Mouse (Mus musculus) naive thymus-derived CD4-positive, alpha-beta T cell, adult 2 months (primary cell): ENCODE data around the gene Acadvl.

Source experiments
- DNase-seq: peaks from one replicate; pipeline ENCODE4 v3.0.0-alpha.2; 2011; ENCODE audit warnings: low read depth

Gene Acadvl

GRCm38 (mm10) chr11:70001865-70002264 lies 13.3 kb downstream of the Acadvl start:
- DNase-seq: peak; percentile 82

DNA sequence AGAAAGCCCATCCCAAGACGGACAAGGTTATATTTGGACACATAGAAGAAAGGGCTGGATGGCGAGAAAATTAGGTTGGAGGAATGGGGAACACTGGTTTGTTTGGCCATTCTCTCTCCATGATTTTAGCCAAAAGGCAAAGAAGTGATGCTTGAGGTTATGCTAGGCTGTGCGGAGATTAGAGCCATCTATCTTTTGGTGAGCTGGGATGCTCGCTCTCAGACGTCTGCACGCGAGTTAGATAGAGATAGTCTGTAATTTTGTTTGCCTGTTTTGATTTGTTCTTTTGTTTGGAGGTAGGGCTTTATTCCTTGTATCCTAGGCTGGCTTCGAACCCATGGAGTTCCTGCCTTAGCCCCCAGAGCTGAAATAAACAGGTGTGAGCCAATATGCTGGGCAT lies 14.1 kb downstream of the Acadvl start:
- DNase-seq: no peak

DNA sequence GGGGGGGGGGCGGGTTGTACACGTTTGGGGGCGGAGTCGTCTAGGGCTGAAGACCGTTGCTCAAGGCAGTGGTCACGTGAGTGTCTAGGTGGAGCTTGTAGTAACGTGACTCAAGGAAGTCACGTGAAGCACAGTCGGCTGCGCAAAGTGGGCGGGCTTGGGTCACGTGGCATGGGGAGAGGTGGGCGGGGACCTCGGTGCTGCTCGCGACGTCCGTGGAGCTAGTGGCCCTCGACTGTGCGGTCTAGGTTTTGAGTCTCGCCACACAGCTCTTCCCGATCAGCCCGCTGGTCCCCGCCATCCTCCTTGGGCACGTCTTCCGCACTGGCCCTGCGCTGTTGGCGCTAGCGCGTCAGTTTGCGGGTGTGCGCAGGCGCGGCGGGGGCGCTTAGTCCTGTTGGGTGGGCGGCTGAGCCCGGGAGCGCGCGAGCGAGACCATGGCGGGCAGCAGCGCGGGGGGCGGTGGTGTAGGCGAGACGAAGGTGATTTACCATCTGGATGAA lies 14.8 kb downstream of the Acadvl start, which contains the start of gene Dvl2:
Gene Dvl2 (plus strand): TSS at position 200 of the 503 bp plus-strand sequence.
- peak; percentile 95 for DNase-seq

DNA sequence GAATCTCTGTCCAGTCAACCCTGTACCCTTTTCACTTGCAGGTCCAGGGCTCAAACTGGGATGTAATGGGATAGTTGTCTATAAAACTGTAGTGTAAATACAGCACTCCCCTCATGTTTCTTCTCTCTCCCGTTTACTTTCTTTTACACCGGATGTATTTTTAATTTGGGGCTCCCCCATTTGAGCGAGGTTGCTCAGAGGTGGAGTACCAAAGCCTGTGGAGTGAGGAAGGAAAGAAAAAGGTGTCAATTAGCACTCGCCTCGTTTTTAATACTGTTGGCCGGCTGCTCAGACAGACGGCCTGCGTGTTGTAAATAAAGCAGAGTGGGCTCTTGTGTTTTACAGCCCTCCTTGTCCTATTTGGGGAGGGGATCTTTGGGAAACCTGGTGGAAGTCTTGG lies 15.5 kb downstream of the Acadvl start:
- no peak for DNase-seq

GRCm38 (mm10) chr11:69998567-69999491 lies 16.4 kb downstream of the Acadvl start:
- peak; percentile 39 for DNase-seq

DNA sequence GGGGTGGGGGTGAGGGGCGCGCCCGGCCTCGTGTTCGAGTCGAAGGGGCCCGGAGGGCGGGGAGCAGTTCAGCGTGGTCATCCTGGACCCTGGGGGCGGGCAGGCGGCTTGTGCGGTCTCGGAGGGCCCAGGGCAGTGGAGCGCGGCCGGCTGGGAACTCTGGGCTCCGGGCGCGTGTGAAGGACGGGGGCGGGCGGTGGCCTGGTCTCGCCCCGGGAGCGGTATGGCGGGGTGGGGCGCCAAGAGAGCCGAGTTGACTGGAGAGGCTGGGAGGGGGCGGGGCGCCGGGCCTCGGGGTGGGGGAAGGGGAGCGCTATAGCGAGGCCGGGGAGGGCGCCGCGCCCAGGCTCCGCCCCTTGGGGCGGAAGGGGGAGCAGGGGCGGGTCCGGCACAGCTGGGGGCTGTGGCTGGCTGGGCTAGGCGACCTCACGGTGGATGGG lies 18.1 kb downstream of the Acadvl start:
- DNase-seq: peak; percentile 86

GRCm38 (mm10) chr11:69996161-69997061 lies 18.8 kb downstream of the Acadvl start:
- DNase-seq: peak; percentile 76

DNA sequence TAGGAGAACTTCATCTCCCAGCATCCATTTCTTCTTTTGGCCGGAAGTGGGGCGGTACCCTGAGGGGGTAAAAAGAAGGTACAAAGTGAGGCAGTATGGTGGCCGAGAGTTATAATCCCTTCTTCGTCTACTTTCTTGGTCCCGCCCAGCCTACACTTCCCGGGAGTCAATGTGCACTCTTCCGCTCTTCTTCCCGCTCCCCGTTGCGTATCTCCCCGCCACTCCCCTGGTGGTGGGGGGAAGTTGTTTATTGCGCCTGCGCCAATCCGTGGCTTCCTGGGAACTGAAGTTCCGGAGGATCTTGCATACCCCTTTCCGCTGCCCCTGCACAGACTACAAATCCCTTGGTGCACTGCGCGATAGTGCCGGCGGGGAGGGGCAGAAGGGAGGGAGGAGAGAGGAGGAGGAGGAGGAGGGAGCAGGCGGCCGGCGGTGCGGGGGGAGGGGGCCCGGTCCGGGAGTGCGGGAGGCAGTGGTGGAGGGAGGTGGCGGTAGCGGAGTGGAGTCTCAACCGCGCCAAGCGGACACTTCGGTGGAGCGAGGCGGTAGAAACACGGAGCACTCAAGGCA lies 19.7 kb downstream of the Acadvl start, which contains the start of gene Phf23:
Gene Phf23 (plus strand): TSS at position 387 of the 570 bp plus-strand sequence.
- DNase-seq: peak; percentile 98

DNA sequence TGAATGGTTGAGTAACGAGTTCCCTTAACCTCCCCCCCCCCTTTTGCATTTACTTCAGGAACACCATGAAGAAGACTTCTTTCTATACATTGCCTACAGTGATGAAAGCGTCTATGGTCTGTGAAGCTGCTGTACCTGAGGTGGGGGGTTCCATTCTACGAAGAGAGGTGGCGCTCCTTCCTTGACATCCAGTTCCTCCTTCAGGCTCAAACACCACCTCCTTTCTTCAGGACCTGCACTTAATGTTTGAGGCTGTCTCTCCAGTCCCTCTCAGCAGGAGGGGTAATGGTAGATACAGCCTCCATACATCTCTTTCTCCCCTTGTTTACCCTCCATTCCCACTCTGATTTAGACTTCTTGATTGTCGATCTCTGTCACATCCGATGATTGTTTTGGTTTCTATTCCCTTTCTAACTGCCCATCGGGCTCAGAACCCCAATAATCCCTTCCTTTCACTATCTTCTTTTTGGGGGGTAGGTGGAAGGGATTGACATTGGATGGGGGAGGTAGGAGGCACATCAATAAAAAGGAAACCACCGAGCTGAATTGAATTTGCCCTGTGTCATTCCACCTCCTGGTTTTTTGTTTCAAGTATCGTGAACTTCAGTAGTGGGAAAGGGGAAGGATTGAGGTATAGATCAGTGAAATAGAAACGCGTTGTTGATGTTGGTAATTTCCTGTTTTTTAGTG lies 20.7 kb downstream of the Acadvl start:
- DNase-seq: no peak

DNA sequence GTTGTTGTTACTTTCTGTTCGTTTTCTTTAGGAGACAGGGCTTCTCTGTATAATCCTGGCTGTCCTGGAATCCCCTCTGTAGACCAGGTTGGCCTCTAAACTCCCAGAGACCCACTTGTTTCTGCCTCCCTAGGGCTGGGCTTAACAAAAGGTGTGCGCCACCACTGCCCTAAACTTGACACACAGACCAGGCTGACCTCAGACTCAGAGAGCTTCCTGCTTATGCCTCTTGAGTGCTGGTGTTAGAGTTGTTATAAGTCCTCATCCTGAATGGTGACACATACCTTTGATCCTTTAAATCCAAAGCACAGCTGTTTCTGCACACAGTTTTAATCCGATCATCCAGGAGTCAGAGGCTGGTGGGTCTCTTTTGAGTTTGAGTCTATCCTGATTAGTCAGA lies 22.3 kb downstream of the Acadvl start:
- DNase-seq: no peak

- DNase-seq: no peak
Measured at GRCm38 (mm10) chr11:69992396-69992795, 22.8 kb downstream of the Acadvl start.

DNA sequence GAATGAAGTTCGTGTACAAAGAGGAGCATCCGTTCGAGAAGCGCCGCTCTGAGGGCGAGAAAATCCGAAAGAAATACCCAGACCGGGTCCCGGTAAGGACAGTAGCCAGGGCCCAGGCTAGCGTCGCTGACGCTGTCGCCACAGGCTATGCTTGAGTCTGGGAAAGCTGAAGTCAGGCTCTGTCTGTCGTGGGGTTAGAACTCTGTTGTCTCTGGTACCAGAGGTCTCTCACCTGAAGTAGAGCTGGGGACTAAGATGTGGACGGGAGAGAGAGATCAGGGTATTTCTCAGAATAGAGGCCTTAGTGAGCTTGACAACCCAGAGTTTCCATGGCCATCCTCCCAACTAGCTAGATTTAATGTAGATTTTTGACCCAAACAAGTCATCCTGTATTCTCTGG lies 23.5 kb downstream of the Acadvl start:
- no peak for DNase-seq

GRCm38 (mm10) chr11:69990850-69991691 lies 24.1 kb downstream of the Acadvl start, which contains the start of gene Gabarap:
Gabarap (plus strand) TSS chr11:69991143.
- peak; percentile 98 for DNase-seq

DNA sequence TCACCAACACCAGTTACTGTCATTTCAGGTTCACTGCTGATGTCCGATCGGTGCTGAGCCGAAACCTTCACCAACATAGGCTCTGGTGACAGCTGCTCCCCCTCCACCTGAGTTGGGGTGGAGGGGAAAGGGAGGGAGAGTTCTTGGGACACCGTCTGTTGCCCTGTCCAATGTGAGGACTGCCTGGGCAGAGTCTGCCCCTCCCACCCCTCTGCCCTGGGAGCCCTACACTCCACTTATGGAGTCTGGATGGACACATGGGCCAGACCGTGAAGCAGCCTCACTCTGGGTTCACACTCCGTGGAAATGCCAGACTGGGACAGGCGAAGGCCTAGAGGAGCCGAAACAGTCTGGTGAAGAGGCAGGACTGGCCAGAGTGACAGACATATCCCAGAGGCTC lies 25.3 kb downstream of the Acadvl start:
- no peak for DNase-seq

DNA sequence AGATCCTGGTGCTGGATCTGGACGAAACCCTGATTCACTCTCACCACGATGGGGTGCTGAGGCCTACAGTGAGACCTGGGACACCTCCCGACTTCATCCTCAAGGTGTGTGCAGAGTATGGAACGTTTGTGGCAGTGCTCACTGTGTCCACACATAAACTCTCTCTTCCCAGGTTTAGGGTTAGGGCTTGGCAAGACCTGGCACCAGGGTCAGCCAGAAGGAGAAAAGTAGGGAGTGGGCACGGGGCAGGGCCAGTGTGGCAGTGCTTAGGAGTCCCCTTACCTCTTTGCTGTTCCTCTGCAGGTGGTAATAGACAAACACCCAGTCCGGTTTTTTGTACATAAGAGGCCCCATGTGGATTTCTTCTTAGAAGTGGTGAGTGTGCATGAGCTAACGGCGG lies 30.8 kb downstream of the Acadvl start:
- DNase-seq: no peak

DNA sequence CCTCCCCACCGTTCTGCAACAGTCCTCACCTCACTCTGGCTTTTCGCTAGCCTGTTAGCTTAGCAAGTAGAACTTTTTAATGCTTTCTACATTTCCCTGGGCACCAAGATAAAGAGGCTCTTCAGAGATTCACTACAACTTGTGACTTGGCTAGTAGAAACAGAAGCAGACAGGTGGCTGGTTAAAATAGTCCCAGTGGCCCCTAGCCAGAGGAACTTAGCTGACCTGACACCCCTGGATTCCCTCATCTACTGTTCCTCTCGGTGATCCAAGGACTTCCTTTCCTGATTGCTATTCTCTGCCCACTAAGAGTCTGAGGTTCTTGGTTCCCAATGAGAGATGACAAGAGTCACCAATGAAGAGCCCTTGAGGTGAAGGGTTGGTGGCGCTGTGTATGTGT lies 31.8 kb downstream of the Acadvl start:
- no peak for DNase-seq

GRCm38 (mm10) chr11:69982877-69983276 lies 32.3 kb downstream of the Acadvl start:
- DNase-seq: no peak

GRCm38 (mm10) chr11:69982225-69982624 lies 33.0 kb downstream of the Acadvl start, which contains the start of gene Elp5:
Elp5 (minus strand) TSS chr11:69982517.
- DNase-seq: no peak

DNA sequence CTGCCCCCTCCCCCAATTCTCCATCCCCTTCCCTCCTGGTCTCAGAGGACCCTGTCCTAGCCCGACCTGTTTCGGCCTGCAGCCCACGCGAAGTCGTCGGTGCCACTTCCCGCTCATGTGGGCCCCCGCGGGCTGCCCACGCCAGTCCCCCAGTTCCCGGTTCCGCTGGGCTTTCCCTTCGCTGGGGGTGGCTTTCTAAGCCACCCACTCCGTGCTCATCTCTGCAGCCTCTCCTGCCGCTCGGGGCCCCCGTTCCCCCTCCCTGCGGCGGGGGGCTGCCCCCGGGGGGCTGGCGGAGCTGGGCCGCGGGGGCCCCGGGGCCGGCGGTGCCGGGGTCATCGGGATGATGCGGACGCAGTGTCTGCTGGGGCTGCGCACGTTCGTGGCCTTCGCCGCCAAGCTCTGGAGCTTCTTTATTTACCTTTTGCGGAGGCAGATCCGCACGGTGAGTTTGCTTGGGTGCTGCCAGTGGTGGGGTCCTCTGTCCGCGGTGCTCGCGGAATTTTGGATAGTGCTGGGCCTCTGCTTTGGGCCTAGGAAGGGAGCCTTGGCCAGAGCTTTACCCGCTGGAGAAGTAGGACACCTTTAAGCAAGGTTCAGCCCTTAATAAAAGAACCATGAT lies 34.0 kb downstream of the Acadvl start, which contains the start of gene Ctdnep1:
Gene Ctdnep1 (plus strand): TSS at position 16 of the 622 bp plus-strand sequence.
- DNase-seq: no peak
